Mouse (Mus musculus): ENCODE results near the gene Ppa1.

- TF ChIP-seq GABPA (IDR thresholded peaks at IDR 0.05; ENCODE audit: insufficient replicate concordance, low read depth, low read length) (no peak), NRF1 (IDR thresholded peaks at IDR 0.05; ENCODE audit: low read depth, low read length) (no peak), EP300 (IDR thresholded peaks at IDR 0.05; ENCODE audit: low read length) (no peak), JUND (conservative IDR thresholded peaks at IDR 0.05; ENCODE audit: low read depth, low read length) (no peak), MAFK (IDR thresholded peaks at IDR 0.05; ENCODE audit: insufficient replicate concordance, low read length) (no peak), CTCF (conservative IDR thresholded peaks at IDR 0.05 in 1 of 2, IDR thresholded peaks at IDR 0.05 in 1 of 2; ENCODE audit: low read depth in 2 of 2, low read length in 2 of 2) (no peak), POLR2A (IDR thresholded peaks at IDR 0.05; ENCODE audit: low read depth, low read length) (no peak), MYC (IDR thresholded peaks at IDR 0.05; ENCODE audit: low read depth, low read length) (no peak), MXI1 (IDR thresholded peaks at IDR 0.05; ENCODE audit: low read depth, low read length) (no peak), UBTF (IDR thresholded peaks at IDR 0.05; ENCODE audit: low read depth, low read length) (no peak), BHLHE40 (IDR thresholded peaks at IDR 0.05; ENCODE audit: low read depth, low read length) (no peak), PAX5 (IDR thresholded peaks at IDR 0.05; ENCODE audit: low read length) (no peak), HCFC1 (IDR thresholded peaks at IDR 0.05; ENCODE audit: low read depth, low read length) (no peak), KAT2A (IDR thresholded peaks at IDR 0.05; ENCODE audit: insufficient replicate concordance, low read length) (no peak)
Observed at GRCm38 (mm10) chr10:61637055-61637454, 11.3 kb upstream of the Ppa1 start.

Measured in CH12.LX (cell line).